Mouse (Mus musculus) Patski (cell line): ENCODE results near the gene Mfsd4b3. TPM values are rescaled to one million over a fixed set of nuclear protein-coding genes. Genes with fewer than 3 reads are reported as not detected.
"Not testable (repeated sequence)": the region's sequence is repeated elsewhere in the genome, so short reads cannot be mapped to it uniquely, and the experiment has no call there.

Source experiments
- ATAC-seq: fragments of 100-300 bp; one replicate; pipeline ENCODE4 v1.8.0; 2021
- CTCF ChIA-PET: fragments of 350-600 bp; sonication (Branson Sonifier 250); formaldehyde crosslinking; loops from one replicate; lab custom pipeline; 2022; ENCODE audit warnings: inconsistent platforms; lab: Charles Lee
- POLR2A ChIA-PET: fragments of 350-600 bp; sonication (Branson Sonifier 250); formaldehyde crosslinking; loops from one replicate; lab custom pipeline; 2022; ENCODE audit warnings: antibody characterized with exemption, inconsistent platforms; lab: Charles Lee
- DNase-seq: peaks from one replicate; pipeline ENCODE4 v3.0.0-alpha.2; 2011; ENCODE audit warnings: low read depth, low spot score
- H3K27me3 ChIP-seq: fragments of 371-371 bp; one replicate; pipeline ENCODE4 v1.5.1; 2021
- CTCF ChIP-seq: fragments of 100-300 bp; IDR thresholded peaks from one replicate; pipeline ENCODE4 v1.5.1; 2021
- in situ Hi-C: fragments of 300-500 bp; cut with MboI; formaldehyde crosslinking; loops from 3 replicates; pipeline ENCODE4 v1.11.1; 2018; ENCODE audit warnings: low pct_unique_long_range_greater_than_20kb, mixed read lengths
- polyA plus RNA-seq: library from polyadenylated mRNA; unstranded; gene quantifications from one replicate; pipeline ENCODE4 v1.2.3, GENCODE M21; 2021

Gene Mfsd4b3
- polyA plus RNA-seq, 1 experiment from 2014 or later, result 0.74 TPM

DNA sequence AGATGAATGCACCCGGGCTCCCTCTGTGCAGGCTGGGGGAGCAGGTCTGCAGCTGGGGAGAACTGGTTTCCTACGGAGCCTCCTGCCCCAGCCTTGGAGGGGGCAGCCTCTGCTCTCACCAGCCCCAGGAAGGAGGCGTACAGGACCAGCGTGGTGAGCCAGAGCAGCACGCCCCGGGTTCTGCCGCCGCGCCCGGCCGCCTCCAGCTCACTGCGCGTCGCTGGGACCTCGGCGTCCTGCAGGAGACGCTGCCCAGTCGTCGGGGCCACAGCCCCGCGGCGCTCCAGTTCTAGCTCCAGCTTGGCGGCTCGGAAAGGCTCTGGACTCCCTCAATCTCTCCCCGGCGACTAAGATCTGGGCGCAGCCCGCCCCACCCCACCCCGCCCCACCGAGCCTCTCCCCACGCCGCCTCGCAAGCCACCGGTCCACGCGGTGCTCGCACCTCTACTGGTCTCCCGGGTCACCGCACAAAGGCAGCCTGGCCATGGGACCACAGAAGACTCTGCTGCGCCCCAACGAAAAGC, 33.3 kb downstream of the Mfsd4b3 start, which contains the start of gene Mfsd4b2:
Gene Mfsd4b2, minus strand, starts transcription at position 308 of the 524 bp plus-strand sequence.
- peaks cover 26% of the 10 kb centered on the region for H3K27me3 ChIP-seq
- CTCF ChIA-PET, result no interaction called here
- TF ChIP-seq CTCF, result no peak
- ATAC-seq (no peak), DNase-seq (no peak)
- in situ Hi-C loops, result no loop called here
- POLR2A ChIA-PET, result no interaction called here

DNA sequence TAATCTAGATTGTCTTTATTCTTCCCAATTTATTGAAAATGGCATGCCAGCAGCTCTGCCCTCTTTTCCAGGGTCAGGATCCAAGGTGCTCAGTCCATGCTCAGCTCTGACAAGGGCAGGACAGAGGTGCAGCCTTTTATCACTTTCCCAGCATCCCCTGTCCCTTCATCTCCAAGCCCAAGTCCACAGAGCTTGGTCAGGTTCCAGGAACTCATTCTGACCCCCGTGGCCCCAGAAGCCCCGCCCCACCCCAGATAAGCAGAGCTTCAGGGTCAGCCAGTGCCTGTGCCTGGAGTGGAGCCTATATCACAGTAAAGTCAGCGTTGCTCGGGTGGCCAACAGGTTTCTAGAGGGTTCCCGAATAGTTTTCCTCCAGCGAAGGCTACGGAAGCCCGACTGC, 35.4 kb downstream of the Mfsd4b3 start:
- H3K27me3 ChIP-seq, result peaks cover 37% of the 10 kb centered on the region
- POLR2A ChIA-PET, ATAC-seq, in situ Hi-C loops, DNase-seq: not testable (repeated sequence)
- CTCF ChIA-PET, result interaction anchor here (1.1 kb wide), 1 partner anchor 14 kb away, joined by 3 read pairs; no protein-coding TSS in a partner anchor

DNA sequence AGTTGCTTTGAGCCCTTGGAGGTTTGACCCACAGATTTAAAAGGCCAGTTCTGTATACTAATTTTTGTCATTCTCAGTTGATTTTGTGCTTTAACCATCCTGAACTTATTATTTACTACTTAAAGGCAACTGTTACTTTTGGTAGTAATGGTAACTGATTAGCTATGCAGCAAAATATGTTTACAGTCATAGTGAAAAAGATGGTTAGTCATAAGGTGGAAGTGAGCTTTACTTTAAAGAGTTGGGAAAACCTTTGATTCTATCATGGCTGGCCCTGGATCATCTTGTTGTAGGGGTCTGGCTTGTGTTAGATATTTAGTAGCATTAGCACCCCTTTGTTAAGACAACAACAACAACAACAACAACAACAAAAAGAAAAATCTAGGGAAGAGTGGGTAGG, 47.3 kb downstream of the Mfsd4b3 start:
- in situ Hi-C loops, result no loop called here
- DNase-seq, result no peak
- ChIA-PET POLR2A (interaction anchor here (0.6 kb wide), 1 partner anchor 1991 kb away, joined by 3 read pairs; no protein-coding TSS in a partner anchor), CTCF (no interaction called here)
- ATAC-seq, result no peak
- no peak for TF ChIP-seq CTCF
- peaks cover 6% of the 10 kb centered on the region for H3K27me3 ChIP-seq

DNA sequence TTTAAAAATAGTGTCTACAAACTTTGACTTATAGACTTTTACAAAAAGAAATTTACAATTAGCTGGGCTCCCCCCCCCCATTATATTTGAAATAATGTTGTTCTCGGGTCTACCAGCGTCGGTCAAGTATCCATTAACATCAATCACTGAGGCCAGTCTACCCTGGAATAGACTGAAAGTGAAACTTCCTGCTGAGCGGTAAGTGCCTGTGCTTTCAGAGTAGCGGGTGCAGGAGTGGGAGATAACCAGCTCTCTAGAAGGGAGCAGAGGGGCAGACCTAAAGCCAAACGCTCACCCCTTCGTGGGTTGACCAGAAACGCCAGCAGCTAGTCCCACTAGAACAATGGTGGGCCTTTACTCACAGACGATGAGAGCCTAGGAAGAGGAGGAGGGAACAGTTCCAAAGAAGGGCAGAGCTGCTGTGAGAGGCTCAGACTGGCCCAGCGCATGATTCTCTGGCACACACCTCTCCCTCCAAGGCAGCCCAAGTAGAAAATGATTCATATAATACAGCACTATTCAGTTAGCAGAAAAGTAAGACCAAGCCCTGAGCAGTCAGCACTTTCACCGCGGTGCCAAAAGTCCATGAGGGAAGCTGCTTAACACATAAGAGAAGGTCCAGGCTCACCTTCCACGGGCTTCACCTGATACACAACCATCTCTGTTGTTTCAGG, 51.0 kb downstream of the Mfsd4b3 start:
- H3K27me3 ChIP-seq, result no peaks in the 10 kb centered on the region
- ATAC-seq (no peak), DNase-seq (no peak)
- in situ Hi-C loops, result no loop called here
- POLR2A ChIA-PET, result no interaction called here
- CTCF ChIA-PET, result no interaction called here
- TF ChIP-seq CTCF, result no peak

DNA sequence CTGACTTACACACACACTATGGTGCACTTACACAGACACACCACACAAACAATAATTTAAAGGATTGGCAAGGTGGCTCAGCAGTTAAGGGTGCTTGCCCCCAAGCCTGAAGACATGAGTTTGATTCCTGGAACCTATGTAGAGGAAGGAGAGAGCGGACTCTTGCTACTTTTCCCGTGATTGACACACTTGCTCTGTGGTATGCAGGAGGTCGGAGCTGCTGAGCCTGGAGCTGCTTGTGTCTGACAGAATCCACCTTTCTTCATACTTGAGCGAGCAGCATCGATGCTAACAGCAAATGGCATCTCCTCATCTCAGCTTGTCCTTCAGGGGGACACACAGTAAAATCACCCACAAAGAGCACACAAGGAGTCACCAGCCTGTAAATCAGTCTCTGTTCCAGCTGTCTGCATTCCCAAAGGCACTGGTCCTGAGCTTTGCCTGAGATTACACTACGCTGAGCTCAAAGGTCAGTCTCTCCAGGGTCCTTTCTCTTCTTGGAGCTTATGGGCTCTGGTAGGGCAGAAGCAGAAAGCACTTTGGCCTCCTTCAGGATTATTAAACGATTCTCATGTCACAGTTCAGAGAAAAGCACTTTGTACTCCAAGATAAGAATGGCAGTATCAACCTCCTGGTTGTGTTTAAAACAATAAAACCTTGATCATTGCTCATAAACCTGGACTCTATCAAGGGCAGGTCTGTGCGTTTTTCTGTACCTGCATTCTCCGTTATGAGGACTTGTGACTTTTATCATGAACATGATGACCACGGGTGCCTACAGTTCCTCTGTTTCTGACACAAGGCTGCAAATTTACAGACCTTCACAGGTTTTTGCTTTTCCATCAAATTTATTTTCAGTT, 52.9 kb downstream of the Mfsd4b3 start:
- ATAC-seq, result peak; percentile 57
- no peak for DNase-seq
- in situ Hi-C loops, result no loop called here
- ChIA-PET CTCF (interaction anchor here (1.0 to 1.3 kb wide), 2 partner anchors 9 to 28 kb away, joined by 3 read pairs; no protein-coding TSS in a partner anchor), POLR2A (no interaction called here)
- no peaks in the 10 kb centered on the region for H3K27me3 ChIP-seq
- TF ChIP-seq CTCF, result no peak

DNA sequence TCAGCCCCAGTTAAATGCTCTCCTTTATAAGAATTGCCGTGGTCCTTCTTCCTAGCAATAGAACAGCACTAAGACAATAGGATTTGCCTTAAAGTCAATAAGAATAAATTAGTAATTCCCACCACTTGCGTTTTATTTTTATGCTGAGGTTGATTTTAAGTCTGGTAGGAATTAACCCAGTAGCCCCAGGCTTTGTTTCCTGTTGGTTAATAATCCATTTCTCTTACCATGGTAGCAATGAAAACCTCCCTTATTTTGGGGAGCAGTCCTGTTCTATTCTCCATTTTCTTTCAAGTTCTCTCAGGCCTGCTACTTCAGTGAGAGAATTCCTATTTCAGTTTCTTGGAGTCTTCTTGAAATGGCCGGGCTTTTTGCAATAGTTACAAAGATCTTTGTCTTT, 55.8 kb downstream of the Mfsd4b3 start:
- no peak for ATAC-seq
- TF ChIP-seq CTCF, result no peak
- ChIA-PET POLR2A (no interaction called here), CTCF (no interaction called here)
- no peaks in the 10 kb centered on the region for H3K27me3 ChIP-seq
- in situ Hi-C loops, result no loop called here
- no peak for DNase-seq

DNA sequence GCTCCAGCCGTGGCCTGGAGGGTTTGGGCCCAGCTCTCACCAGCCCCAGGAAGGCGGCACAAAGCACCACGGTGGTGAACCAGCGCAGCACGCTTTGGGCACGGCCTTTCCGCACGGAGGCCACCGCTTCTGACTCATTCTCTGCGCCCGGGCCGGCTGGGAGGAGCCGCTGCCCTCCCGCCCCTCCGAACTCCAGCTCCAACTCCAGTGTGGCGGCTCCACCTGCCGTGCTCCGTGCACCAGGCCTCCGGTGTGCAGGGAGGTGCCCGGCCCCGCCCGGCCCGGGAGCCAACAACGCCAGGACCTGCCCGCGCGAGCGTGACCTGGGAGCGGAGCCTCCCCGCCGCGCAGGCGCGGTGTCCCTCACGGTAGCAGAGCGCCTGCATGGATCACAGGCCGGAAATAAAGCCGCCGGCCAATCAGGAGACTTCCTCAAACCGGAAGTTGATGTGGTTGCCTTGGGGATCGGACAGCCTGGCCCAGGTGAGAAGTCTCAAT, 61.0 kb downstream of the Mfsd4b3 start, which contains the start of gene Mfsd4b4:
Gene Mfsd4b4, minus strand, starts transcription at position 365 of the 498 bp plus-strand sequence.
- ChIA-PET CTCF (interaction anchor here (0.9 to 2.7 kb wide), 2 partner anchors 8 to 313 kb away, joined by 3 to 7 read pairs; no protein-coding TSS in a partner anchor), POLR2A (interaction anchor here (0.9 kb wide), 1 partner anchor 11 kb away, joined by 3 read pairs; no protein-coding TSS in a partner anchor)
- DNase-seq (peak; percentile 43), ATAC-seq (peak; percentile 91)
- in situ Hi-C loops, result no loop called here
- H3K27me3 ChIP-seq, result no peaks in the 10 kb centered on the region
- TF ChIP-seq CTCF, result no peak

Other genes with a start within 250 kb of the Mfsd4b3 start
- 21.8 TPM for gene Rev3l, start 228.0 kb downstream of the Mfsd4b3 start, polyA plus RNA-seq
- gene Mfsd4b4, start 60.9 kb downstream of the Mfsd4b3 start, polyA plus RNA-seq, result 7.5 TPM
- 0.09 TPM for gene Mfsd4b2, start 33.2 kb downstream of the Mfsd4b3 start, polyA plus RNA-seq
- gene Mfsd4b5, start 26.5 kb upstream of the Mfsd4b3 start, polyA plus RNA-seq, result 0.12 TPM
- 2.2 TPM for gene Mfsd4b1, start 65.1 kb upstream of the Mfsd4b3 start, polyA plus RNA-seq
- gene Slc16a10, start 182.1 kb upstream of the Mfsd4b3 start, polyA plus RNA-seq, result 9.1 TPM